Mouse (Mus musculus): Measurements from ENCODE around the gene Plekhg2. TPM values are rescaled to one million over a fixed set of nuclear protein-coding genes. Genes with fewer than 3 reads are reported as not detected.

The Plekhg2 gene
- polyA plus RNA-seq, 1 experiment from 2014 or later = 81.2 TPM

DNA sequence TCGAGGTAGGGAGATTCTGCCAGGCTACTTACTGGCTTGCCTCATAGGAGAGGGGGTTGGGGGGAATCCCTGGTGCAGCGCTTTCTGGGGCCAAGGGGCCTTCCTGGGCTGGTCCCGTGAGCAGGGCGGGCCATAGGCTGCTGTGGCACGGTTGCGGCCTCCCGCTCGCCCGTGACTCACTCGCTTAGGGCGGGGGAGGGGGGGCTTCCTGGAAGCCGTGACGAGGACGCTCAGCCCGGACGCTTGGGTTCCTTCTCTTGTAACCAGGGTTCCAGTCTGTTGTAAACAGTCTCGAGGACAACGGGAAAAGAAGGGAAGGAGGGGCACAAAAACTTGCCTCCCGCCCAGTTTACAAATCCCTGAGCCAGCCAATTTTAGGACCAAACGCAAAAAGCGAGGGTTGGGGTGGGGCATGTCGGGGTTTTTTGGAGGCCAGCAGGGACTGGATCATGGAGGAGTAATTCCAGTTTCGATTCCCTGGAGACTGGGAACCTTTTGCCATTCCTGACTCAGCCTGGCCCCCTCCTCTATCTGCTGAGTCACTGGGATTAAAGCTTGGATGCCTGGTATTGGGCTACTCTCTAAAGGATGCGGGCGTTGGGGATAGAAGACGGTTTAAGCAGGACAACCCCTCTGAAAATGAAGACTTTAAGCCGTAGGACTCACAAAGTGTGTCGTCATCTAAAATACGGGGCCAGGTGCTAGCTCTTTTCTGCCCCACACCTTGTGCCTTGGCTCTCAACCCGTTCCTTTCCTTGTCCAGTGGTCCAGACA lies 8.8 kb upstream of the Plekhg2 start:
- Histone ChIP-seq H3K27me3 (ENCODE audit: control insufficient read depth, insufficient read depth, low read length) (0 out of 2 replicates have a peak, but pooled peaks cover 2% of the 10 kb centered on the region), H3K36me3 (ENCODE audit: control insufficient read depth, insufficient read depth, low read length) (no peaks in the 10 kb centered on the region), H3K4me2 (ENCODE audit: low read depth, low read length, severe bottlenecking) (peak overlapping the region; percentile 54), H3K9me3 (ENCODE audit: control insufficient read depth, low read length) (no peaks in the 10 kb centered on the region), H3K27ac (ENCODE audit: low read depth, low read length) (peak overlapping the region; percentile 66), H3K9ac (ENCODE audit: low read length) (peak overlapping the region; percentile 69), H3K4me3 (ENCODE audit: low read depth, low read length) (peak overlapping the region; percentile 10; the same call in 1 of the 2 replicates), H3K4me1 (replicated peaks; ENCODE audit: control insufficient read depth, insufficient read depth, low read length) (peaks cover 27% of the 10 kb centered on the region)
- ATAC-seq (replicated peaks; ENCODE audit: low FRiP score) = peak; percentile 40; the same call in 1 of the 2 replicates
- WGBS = 6% methylated on average over 30 of the region's 30 CpGs
- DNase-seq (ENCODE audit: low spot score) = peak; percentile 73

DNA sequence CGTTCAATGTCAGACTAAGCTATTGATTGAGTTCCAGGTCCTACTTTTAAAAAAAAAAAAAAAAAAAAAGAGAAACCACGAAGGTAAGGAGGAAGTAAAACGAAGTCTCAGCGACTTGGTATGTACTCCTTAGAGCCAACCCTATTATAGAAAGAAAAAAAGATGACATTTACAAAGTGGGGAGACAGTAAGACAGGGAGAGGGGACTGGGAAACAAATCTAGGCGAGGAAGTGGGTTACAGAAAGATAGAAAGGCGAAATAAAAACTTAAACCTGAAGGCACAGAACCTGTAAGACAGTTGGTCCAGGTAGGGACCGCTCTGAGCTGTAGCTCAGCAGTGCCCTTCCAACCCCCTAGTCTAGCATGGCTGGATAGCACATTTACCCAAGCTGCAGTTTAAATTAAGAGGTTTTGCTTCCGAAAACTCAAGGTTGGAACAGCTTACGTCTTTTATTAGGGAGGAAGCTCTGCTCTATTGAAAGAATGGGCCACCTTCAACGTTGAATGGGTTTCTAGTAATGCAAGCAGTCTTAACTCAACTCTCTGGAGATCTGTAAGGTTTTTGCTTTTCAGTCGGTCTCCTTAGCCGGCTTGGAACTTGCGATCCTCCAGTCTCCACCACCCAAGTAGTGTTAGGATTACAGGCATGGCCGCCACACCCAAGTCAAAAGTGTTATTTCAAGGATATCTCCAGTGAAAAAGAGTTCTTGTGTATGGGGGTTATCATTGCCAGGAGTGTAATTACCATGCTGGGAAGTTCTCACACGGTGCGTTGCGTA lies 8.0 kb upstream of the Plekhg2 start, which contains the start of gene Zfp36:
TSS of gene Zfp36 (minus strand) at position 17 of the 780 bp plus-strand sequence.
- Histone ChIP-seq H3K4me1 (replicated peaks; ENCODE audit: control insufficient read depth, insufficient read depth, low read length) (peaks cover 31% of the 10 kb centered on the region), H3K27me3 (ENCODE audit: control insufficient read depth, insufficient read depth, low read length) (0 out of 2 replicates have a peak, but pooled peaks cover 2% of the 10 kb centered on the region), H3K9ac (ENCODE audit: low read length) (peak within 1 kb of the TSS; percentile 72), H3K27ac (ENCODE audit: low read depth, low read length) (peak within 1 kb of the TSS; percentile 66; the same call in 1 of the 2 replicates), H3K36me3 (ENCODE audit: control insufficient read depth, insufficient read depth, low read length) (no peaks in the 10 kb centered on the region), H3K4me2 (ENCODE audit: low read depth, low read length, severe bottlenecking) (peak within 1 kb of the TSS; percentile 78), H3K4me3 (ENCODE audit: low read depth, low read length) (peak within 1 kb of the TSS; percentile 47), H3K9me3 (ENCODE audit: control insufficient read depth, low read length) (no peaks in the 10 kb centered on the region)
- DNase-seq (ENCODE audit: low spot score) (no peak), ATAC-seq (replicated peaks; ENCODE audit: low FRiP score) (no peak)
- 57% methylated on average over 17 of the region's 17 CpGs for WGBS

DNA sequence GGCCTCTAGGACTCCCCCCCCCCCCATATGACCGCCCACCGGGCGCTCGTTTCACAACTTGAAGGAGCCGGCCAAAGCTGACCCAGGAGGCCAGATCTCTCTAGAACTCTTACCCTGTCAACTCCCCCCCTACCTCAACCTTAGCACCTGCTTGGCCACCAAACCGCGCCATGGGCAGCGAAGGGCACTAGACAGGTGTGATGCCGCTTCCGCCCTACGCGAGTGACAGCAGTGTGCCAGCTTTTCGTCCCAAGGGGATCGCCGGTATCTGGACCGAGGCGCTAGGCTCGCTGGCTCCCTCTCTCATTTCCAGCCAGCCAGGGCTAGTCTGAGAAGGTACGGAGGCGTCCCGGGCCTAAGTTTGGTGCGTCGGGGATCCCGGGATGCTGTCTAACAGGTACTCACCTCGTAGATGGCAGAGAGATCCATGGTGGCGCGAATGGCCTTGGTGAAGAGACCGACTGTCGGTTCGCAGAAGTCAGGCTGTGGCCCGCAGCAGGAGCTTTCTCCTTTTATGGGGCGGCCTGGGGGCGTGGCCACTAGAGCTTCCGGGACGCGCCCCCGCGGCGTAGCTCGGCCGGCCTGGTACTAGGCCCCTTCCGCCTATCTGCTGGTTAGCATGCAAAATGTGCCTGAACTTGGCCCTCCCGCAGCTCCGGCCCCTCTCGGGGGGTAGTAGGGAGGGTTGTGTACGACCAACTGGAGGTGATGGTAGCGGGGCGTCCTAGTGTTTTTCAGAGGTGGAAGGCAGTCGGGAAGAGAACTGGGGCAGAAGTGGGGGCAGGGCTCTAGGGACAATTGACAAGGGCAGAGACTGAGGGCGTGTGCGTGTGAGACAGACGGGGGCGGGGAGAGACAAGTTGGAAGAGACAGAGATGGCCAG lies 6.6 kb upstream of the Plekhg2 start:
- Histone ChIP-seq H3K4me1 (replicated peaks; ENCODE audit: control insufficient read depth, insufficient read depth, low read length) (peaks cover 34% of the 10 kb centered on the region), H3K27ac (ENCODE audit: low read depth, low read length) (peak overlapping the region; percentile 8; the same call in 1 of the 2 replicates), H3K9ac (ENCODE audit: low read length) (peak overlapping the region; percentile 72), H3K4me2 (ENCODE audit: low read depth, low read length, severe bottlenecking) (peak overlapping the region; percentile 78), H3K9me3 (ENCODE audit: control insufficient read depth, low read length) (no peaks in the 10 kb centered on the region), H3K4me3 (ENCODE audit: low read depth, low read length) (peak overlapping the region; percentile 47), H3K36me3 (ENCODE audit: control insufficient read depth, insufficient read depth, low read length) (no peaks in the 10 kb centered on the region), H3K27me3 (ENCODE audit: control insufficient read depth, insufficient read depth, low read length) (0 out of 2 replicates have a peak, but pooled peaks cover 2% of the 10 kb centered on the region)
- under 1% methylated on average over 53 of the region's 53 CpGs for WGBS
- DNase-seq (ENCODE audit: low spot score) (peak; percentile 89), ATAC-seq (replicated peaks; ENCODE audit: low FRiP score) (peak; percentile 45)

DNA sequence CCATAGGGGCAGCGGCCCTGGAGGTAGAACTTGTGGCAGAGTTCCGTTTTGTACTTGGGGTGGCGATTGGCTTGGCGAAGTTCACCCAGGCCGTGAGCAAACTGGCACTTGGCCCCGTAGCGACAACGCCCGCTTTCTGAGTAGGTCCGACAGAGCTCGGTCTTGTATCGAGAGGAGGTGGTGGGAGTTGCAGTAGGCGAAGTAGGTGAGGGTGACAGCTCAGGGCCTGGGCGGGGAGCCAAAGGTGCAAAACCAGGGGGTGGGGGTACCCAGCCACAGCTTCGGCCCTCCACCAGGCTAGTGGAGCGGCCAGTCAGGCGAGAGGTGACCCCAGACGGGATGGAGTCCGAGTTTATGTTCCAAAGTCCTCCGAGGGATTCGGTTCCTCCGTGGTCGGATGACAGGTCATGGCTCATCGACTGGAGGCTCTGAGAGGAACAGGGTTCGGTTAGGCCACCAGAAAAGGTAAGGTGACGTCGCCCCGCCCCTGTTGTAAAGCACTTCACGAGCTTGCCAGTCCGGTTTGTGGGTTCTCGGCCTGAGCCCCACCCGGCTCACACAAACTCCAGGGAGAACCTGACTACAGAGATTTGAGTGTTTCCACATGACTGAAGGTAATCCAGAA lies 5.8 kb upstream of the Plekhg2 start:
- 45% methylated on average over 32 of the region's 32 CpGs for WGBS
- DNase-seq (ENCODE audit: low spot score) (no peak), ATAC-seq (replicated peaks; ENCODE audit: low FRiP score) (no peak)
- H3K9ac ChIP-seq (ENCODE audit: low read length) = peak overlapping the region; percentile 72
- no peaks in the 10 kb centered on the region for H3K36me3 ChIP-seq (ENCODE audit: control insufficient read depth, insufficient read depth, low read length)
- 0 out of 2 replicates have a peak, but pooled peaks cover 2% of the 10 kb centered on the region for H3K27me3 ChIP-seq (ENCODE audit: control insufficient read depth, insufficient read depth, low read length)
- H3K4me3 ChIP-seq (ENCODE audit: low read depth, low read length) = peak overlapping the region; percentile 47
- no peak overlapping the region for H3K27ac ChIP-seq (ENCODE audit: low read depth, low read length)
- no peaks in the 10 kb centered on the region for H3K9me3 ChIP-seq (ENCODE audit: control insufficient read depth, low read length)
- H3K4me2 ChIP-seq (ENCODE audit: low read depth, low read length, severe bottlenecking) = peak overlapping the region; percentile 78
- H3K4me1 ChIP-seq (replicated peaks; ENCODE audit: control insufficient read depth, insufficient read depth, low read length) = peaks cover 34% of the 10 kb centered on the region

DNA sequence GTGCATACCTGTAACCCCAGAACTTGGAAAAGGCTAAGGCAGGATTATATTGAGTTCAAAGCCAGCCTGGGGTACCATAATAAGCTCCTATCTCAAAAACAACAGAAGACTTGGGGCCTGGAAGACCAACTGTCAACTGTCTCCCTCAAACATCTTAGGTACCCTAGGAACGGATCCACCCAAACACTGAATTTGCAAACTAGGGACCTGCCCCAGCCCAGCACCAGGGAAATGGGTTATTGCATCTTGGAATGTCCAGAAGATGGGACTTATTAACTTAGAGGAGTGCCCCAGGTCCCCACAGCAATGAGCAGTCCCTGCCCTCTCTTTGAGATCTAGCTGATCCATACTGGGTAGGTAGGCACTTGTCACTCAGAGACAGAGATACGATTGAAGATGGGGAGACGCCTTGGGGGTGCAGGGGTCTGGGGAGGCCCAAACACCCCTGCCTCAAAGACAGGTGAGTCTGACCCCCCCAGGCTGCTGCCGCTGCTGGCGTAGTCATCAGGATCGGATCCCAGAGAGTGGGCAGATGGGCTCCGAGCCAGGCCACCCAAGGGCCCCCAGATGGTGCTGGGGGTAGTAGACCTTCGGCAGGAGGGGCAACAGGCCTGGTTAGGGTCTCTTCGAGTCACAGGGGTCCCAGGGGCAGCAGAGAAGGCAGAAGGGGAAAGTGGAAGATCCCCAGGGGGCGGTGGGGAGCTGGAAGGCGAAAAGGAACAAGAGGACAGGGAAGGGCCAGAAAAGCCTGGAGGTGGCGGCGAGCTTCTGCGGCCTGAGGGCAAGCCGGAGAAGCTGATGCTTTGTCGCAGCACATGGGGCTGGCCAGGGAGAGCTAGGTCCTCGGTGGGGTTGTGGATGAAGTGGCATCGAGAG lies 5.0 kb upstream of the Plekhg2 start:
- Histone ChIP-seq H3K27me3 (ENCODE audit: control insufficient read depth, insufficient read depth, low read length) (0 out of 2 replicates have a peak, but pooled peaks cover 2% of the 10 kb centered on the region), H3K9me3 (ENCODE audit: control insufficient read depth, low read length) (no peaks in the 10 kb centered on the region), H3K4me3 (ENCODE audit: low read depth, low read length) (peak overlapping the region; percentile 47), H3K27ac (ENCODE audit: low read depth, low read length) (no peak overlapping the region), H3K4me2 (ENCODE audit: low read depth, low read length, severe bottlenecking) (peak overlapping the region; percentile 78; the same call in 1 of the 2 replicates), H3K4me1 (replicated peaks; ENCODE audit: control insufficient read depth, insufficient read depth, low read length) (peaks cover 34% of the 10 kb centered on the region), H3K9ac (ENCODE audit: low read length) (no peak overlapping the region; the same call in 1 of the 2 replicates), H3K36me3 (ENCODE audit: control insufficient read depth, insufficient read depth, low read length) (no peaks in the 10 kb centered on the region)
- 74% methylated on average over 18 of the region's 18 CpGs for WGBS
- DNase-seq (ENCODE audit: low spot score) (no peak), ATAC-seq (replicated peaks; ENCODE audit: low FRiP score) (no peak)

DNA sequence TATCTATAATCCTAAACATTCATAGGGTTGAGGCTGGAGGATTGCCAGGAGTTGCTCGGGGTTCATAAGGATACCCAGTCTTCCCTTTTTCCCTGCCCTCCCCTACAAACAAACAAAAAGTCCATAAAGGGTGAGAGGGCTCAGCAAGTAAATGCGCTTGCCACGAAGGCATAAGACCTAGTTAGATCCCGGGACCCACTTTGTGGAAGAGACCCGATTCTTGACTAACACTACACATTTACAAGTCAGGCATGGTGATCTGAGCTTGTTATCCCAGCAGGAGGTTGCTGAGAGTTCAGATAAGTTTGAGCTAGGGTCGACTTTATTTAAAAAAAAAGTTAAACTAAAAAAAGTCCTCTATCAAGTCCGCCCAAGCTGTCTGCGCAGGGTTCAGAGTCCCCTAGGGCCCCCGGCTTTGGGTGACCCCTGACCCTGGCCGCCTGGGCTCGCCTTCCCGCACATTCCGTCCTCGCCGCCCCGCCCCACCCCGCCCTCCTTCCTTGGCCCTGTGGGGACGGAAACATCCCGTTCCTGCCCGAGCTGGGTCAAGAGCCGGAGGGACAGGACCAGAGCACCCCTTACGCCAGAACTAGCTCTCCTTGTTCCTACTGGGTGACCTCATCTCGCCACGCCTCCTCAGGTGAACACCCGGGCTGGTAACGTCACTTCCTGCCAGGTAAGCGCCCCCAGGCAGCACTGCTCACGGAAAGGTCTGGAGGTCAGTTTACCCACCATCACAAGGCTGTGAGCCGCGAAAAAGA lies 3.8 kb upstream of the Plekhg2 start:
- DNase-seq (ENCODE audit: low spot score) (peak; percentile 74), ATAC-seq (replicated peaks; ENCODE audit: low FRiP score) (no peak)
- Histone ChIP-seq H3K27me3 (ENCODE audit: control insufficient read depth, insufficient read depth, low read length) (0 out of 2 replicates have a peak, but pooled peaks cover 2% of the 10 kb centered on the region), H3K4me1 (replicated peaks; ENCODE audit: control insufficient read depth, insufficient read depth, low read length) (peaks cover 28% of the 10 kb centered on the region), H3K27ac (ENCODE audit: low read depth, low read length) (peak overlapping the region; percentile 68), H3K4me3 (ENCODE audit: low read depth, low read length) (peak overlapping the region; percentile 16), H3K4me2 (ENCODE audit: low read depth, low read length, severe bottlenecking) (peak overlapping the region; percentile 47), H3K9me3 (ENCODE audit: control insufficient read depth, low read length) (no peaks in the 10 kb centered on the region), H3K36me3 (ENCODE audit: control insufficient read depth, insufficient read depth, low read length) (no peaks in the 10 kb centered on the region), H3K9ac (ENCODE audit: low read length) (peak overlapping the region; percentile 64)
- WGBS = 5% methylated on average over 30 of the region's 30 CpGs
